Mouse (Mus musculus): Measurements from ENCODE around the gene Gm10521. TPM values are rescaled to one million over a fixed set of nuclear protein-coding genes. Genes with fewer than 3 reads are reported as not detected.

Gm10521 gene
- total and polyA plus RNA-seq, 3 experiments: 0.13 to 1.7 (median 0.21) TPM

GRCm38 (mm10) chr1:171919193-171919592 is 23.7 kb downstream of the Gm10521 start:
- in situ Hi-C loops (cut with MboI; ENCODE audit: low pct_ligation_motif_present, low pct_unique_long_range_greater_than_20kb, low sequenced_read_pairs): loop anchor here (5.0 kb wide), 1 partner anchor 77 kb away; no protein-coding TSS in a partner anchor
- Histone ChIP-seq H3K27ac (ENCODE audit: insufficient read depth, low read depth) (peak overlapping the region; percentile 91), H3K9ac (ENCODE audit: insufficient read depth, low read depth) (peak overlapping the region; percentile 59), H3K36me3 (replicated peaks in 1 of 2; ENCODE audit: control insufficient read depth in 1 of 2, insufficient read depth in 1 of 2, low read length in 1 of 2) (peaks cover 8 to 20% of the 10 kb centered on the region in 2 experiments), H3K79me2 (replicated peaks; ENCODE audit: control insufficient read depth, extremely low read depth, insufficient read depth, poor library complexity, severe bottlenecking) (peaks cover 32% of the 10 kb centered on the region), H3K4me2 (ENCODE audit: insufficient read depth, low read depth, poor library complexity, severe bottlenecking) (peak overlapping the region; percentile 93), H3K27me3 (replicated peaks) (no peaks in the 10 kb centered on the region), H3K4me1 (ENCODE audit: control insufficient read depth in 1 of 2, insufficient read depth in 2 of 2) (peaks cover 6 to 39% of the 10 kb centered on the region in 2 experiments; a peak in 3 of 4 replicates), H3K9me3 (replicated peaks; ENCODE audit: low read length) (peaks cover 12% of the 10 kb centered on the region), H3K4me3 (replicated peaks in 1 of 3; ENCODE audit: low read depth in 2 of 3, low read length in 2 of 3, poor library complexity in 1 of 3) (peak overlapping the region; percentile 63 to 74 (median 64))
- peak; percentile 96 for TF ChIP-seq TCF12 (IDR thresholded peaks at IDR 0.05; ENCODE audit: low read depth, low read length)
- no peak for TF ChIP-seq UBTF (IDR thresholded peaks at IDR 0.05; ENCODE audit: low read depth, low read length)
- TF ChIP-seq ZKSCAN1 (IDR thresholded peaks at IDR 0.05; ENCODE audit: borderline replicate concordance, low read depth, low read length): no peak
- peak; percentile 79; the same call in 1 of the 2 replicates for TF ChIP-seq MAX (IDR thresholded peaks at IDR 0.05; ENCODE audit: low read length)
- TF ChIP-seq EP300 (IDR thresholded peaks at IDR 0.05; ENCODE audit: low read length): peak; percentile 89
- TF ChIP-seq NRF1 (IDR thresholded peaks at IDR 0.05; ENCODE audit: low read depth, low read length): 0 out of 2 replicates have a peak, but pooled peaks have one; percentile 12
- TF ChIP-seq USF2 (conservative IDR thresholded peaks at IDR 0.05; ENCODE audit: low read depth, low read length): no peak
- TF ChIP-seq ETS1 (conservative IDR thresholded peaks at IDR 0.05; ENCODE audit: low read depth, low read length): peak; percentile 86
- peak; percentile 54 for TF ChIP-seq ELF1 (IDR thresholded peaks at IDR 0.05; ENCODE audit: low read depth, low read length)
- TF ChIP-seq GABPA (IDR thresholded peaks at IDR 0.05; ENCODE audit: insufficient replicate concordance, low read depth, low read length): no peak
- 0 out of 2 replicates have a peak, but pooled peaks have one; percentile 26 for TF ChIP-seq ZMIZ1 (IDR thresholded peaks at IDR 0.05; ENCODE audit: low read depth, low read length)
- TF ChIP-seq MAFK (IDR thresholded peaks at IDR 0.05; ENCODE audit: insufficient replicate concordance, low read length): peak; percentile 74
- 0 out of 2 replicates have a peak, but pooled peaks have one; percentile 21 for TF ChIP-seq TBP (conservative IDR thresholded peaks at IDR 0.05; ENCODE audit: low read depth, low read length)
- no peak for TF ChIP-seq E2F4 (IDR thresholded peaks at IDR 0.05; ENCODE audit: insufficient replicate concordance, low read depth, low read length)
- TF ChIP-seq RAD21 (IDR thresholded peaks at IDR 0.05; ENCODE audit: low read depth, low read length): no peak; the same call in none of the 2 replicates
- 0 out of 2 replicates have a peak, but pooled peaks have one; percentile 21 for TF ChIP-seq JUN (IDR thresholded peaks at IDR 0.05; ENCODE audit: insufficient read depth, low read depth, low read length)
- peak; percentile 86 for TF ChIP-seq MEF2A (IDR thresholded peaks at IDR 0.05; ENCODE audit: borderline replicate concordance, low read depth, low read length)
- 0 out of 2 replicates have a peak, but pooled peaks have one; percentile 65 for TF ChIP-seq POLR2AphosphoS2 (IDR thresholded peaks at IDR 0.05; ENCODE audit: low read depth, low read length)
- peak; percentile 32; the same call in 1 of the 2 replicates for TF ChIP-seq SMC3 (IDR thresholded peaks at IDR 0.05; ENCODE audit: low read depth, low read length)
- peak; percentile 76; the same call in 1 of the 2 replicates for TF ChIP-seq CHD1 (IDR thresholded peaks at IDR 0.05; ENCODE audit: low read depth, low read length)
- peak; percentile 83 for TF ChIP-seq BHLHE40 (IDR thresholded peaks at IDR 0.05; ENCODE audit: low read depth, low read length)
- 0 out of 2 replicates have a peak, but pooled peaks have one; percentile 30 for TF ChIP-seq ZNF384 (IDR thresholded peaks at IDR 0.05; ENCODE audit: low read depth, low read length)
- 0 out of 2 replicates have a peak, but pooled peaks have one; percentile 53 for TF ChIP-seq KAT2A (IDR thresholded peaks at IDR 0.05; ENCODE audit: insufficient replicate concordance, low read length)
- 0 out of 2 replicates have a peak, but pooled peaks have one; percentile 26 for TF ChIP-seq HCFC1 (IDR thresholded peaks at IDR 0.05; ENCODE audit: low read depth, low read length)
- TF ChIP-seq PAX5 (IDR thresholded peaks at IDR 0.05; ENCODE audit: low read length): no peak
- peak; percentile 96 for TF ChIP-seq SIN3A (IDR thresholded peaks at IDR 0.05; ENCODE audit: low read length)
- peak; percentile 91 for TF ChIP-seq CHD2 (IDR thresholded peaks at IDR 0.05; ENCODE audit: low read length)
- peak; percentile 44; the same call in 1 of the 2 replicates for TF ChIP-seq JUND (conservative IDR thresholded peaks at IDR 0.05; ENCODE audit: low read depth, low read length)
- no peak for TF ChIP-seq USF1 (IDR thresholded peaks at IDR 0.05; ENCODE audit: low read depth, low read length)
- no peak for TF ChIP-seq RCOR1 (conservative IDR thresholded peaks at IDR 0.05; ENCODE audit: low read depth, low read length)
- no peak for TF ChIP-seq CTCF (conservative IDR thresholded peaks at IDR 0.05 in 1 of 2, IDR thresholded peaks at IDR 0.05 in 1 of 2; ENCODE audit: low read depth in 2 of 2, low read length in 2 of 2)
- peak; percentile 76 for TF ChIP-seq IRF4 (IDR thresholded peaks at IDR 0.05; ENCODE audit: low read depth, low read length)
- TF ChIP-seq MXI1 (IDR thresholded peaks at IDR 0.05; ENCODE audit: low read depth, low read length): peak; percentile 79; the same call in 1 of the 2 replicates
- TF ChIP-seq MYC (IDR thresholded peaks at IDR 0.05; ENCODE audit: low read depth, low read length): peak; percentile 49
- TF ChIP-seq MAZ (IDR thresholded peaks at IDR 0.05; ENCODE audit: low read depth, low read length): peak; percentile 82
- TF ChIP-seq POLR2A (IDR thresholded peaks at IDR 0.05; ENCODE audit: low read depth, low read length): peak; percentile 59
- dilution Hi-C loops (cut with MboI; ENCODE audit: extremely low pct_ligation_motif_present, extremely low pct_unique_long_range_greater_than_20kb, low sequenced_read_pairs): no loop called here
- peak; percentile 88 for DNase-seq (ENCODE audit: extremely low read depth)

Measured in CH12.LX (cell line).